ENCODE assay signal across 10 mouse cellular contexts in the genomic region with DNA sequence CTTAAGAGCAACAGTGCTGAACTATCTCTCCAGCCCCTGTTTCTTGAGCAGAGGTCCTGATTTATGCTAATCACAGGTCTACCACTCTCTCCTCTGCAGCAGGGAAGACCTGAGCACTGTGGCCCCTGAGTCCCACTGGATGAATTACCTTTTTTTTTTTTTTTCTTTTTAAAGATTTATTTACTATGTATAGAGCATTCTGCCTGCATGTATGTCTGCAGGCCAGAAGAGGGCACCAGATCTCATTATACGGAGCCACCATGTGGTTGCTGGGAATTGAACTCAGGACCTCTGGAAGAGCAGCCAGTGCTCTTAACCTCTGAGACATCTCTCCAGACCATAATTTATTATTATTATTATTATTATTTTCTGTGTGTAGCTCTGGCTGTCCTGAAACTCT. TPM values are rescaled to one million over a fixed set of nuclear protein-coding genes. Genes with fewer than 3 reads are reported as not detected.
DNase-seq lines count a peak whose midpoint lies in the region; ATAC-seq and TF ChIP-seq lines count a peak whose summit lies in the region.
"Had no signal": no experiment of that assay in that cellular context is flagged by ENCODE, and none has a peak within 500 bp of the region (broad histone marks: within the 10 kb centered on the region; RNA-seq: fewer than 3 reads in every experiment).

No protein-coding gene starts in this region.

- no peak overlapping the region for H3K4me3 ChIP-seq in kidney, postnatal 0 days (replicated peaks; ENCODE audit: low read depth, low read length)
- no peak overlapping the region for H3K4me3 ChIP-seq in bone marrow, adult 2 months (replicated peaks; ENCODE audit: control insufficient read depth, low read depth, low read length)
- H3K4me3 ChIP-seq: limb, embryonic 12.5 days; neural tube, embryonic 12.5 days had no signal

- ATAC-seq in kidney, postnatal 0 days (replicated peaks; ENCODE audit: low FRiP score, low read depth), result no peak

- WGBS in kidney, postnatal 0 days, result 32% methylated on average over 1 of the region's 1 CpGs
- 15% methylated on average over 1 of the region's 1 CpGs for WGBS in bone marrow, adult 2 months

- peaks cover 2% of the 10 kb centered on the region; the same call in 1 of the 2 replicates for H3K36me3 ChIP-seq in kidney, postnatal 0 days (ENCODE audit: insufficient read depth, low read length)

- no peak overlapping the region for H3K9ac ChIP-seq in kidney, postnatal 0 days (ENCODE audit: low read depth, low read length)
- H3K9ac ChIP-seq: limb, embryonic 12.5 days; neural tube, embryonic 12.5 days had no signal

- H3K27ac ChIP-seq in kidney, postnatal 0 days, result no peak overlapping the region
- H3K27ac ChIP-seq in bone marrow, adult 2 months (ENCODE audit: control insufficient read depth, insufficient read depth, low read depth, low read length, poor library complexity), result no peak overlapping the region
- H3K27ac ChIP-seq: limb, embryonic 12.5 days; neural tube, embryonic 12.5 days had no signal

- H3K4me2 ChIP-seq in kidney, postnatal 0 days (ENCODE audit: low read length), result no peak overlapping the region
- H3K4me2 ChIP-seq: limb, embryonic 12.5 days; neural tube, embryonic 12.5 days had no signal

- H3K9me3 ChIP-seq in kidney, postnatal 0 days (replicated peaks; ENCODE audit: low read length), result no peaks in the 10 kb centered on the region
- H3K9me3 ChIP-seq: limb, embryonic 12.5 days; neural tube, embryonic 12.5 days had no signal

- no peaks in the 10 kb centered on the region for H3K27me3 ChIP-seq in kidney, postnatal 0 days (ENCODE audit: insufficient read depth, low read length)
- H3K27me3 ChIP-seq: limb, embryonic 12.5 days; neural tube, embryonic 12.5 days had no signal

- no peak for DNase-seq in kidney, postnatal 0 days (ENCODE audit: low spot score)
- DNase-seq in kidney, adult 8-10 months, result no peak
- DNase-seq in 3T3-L1 (ENCODE audit: low read depth, low spot score) (peak; percentile 41), 416B (ENCODE audit: low read depth) (peak; percentile 49)
- no peak for DNase-seq in ovary, adult 18-20 months (ENCODE audit: low spot score)
- DNase-seq in layer of hippocampus, adult 9-11 months, result no peak
- DNase-seq: right cerebral cortex, postnatal 25 days had no signal

- peak; percentile 72 for TF ChIP-seq CTCF in kidney, postnatal 0 days (IDR thresholded peaks at IDR 0.05; ENCODE audit: low read depth)
- peak; percentile 30; the same call in 1 of the 2 replicates for TF ChIP-seq CTCF in bone marrow, adult 2 months (IDR thresholded peaks at IDR 0.05; ENCODE audit: control insufficient read depth, insufficient read depth, low read length)

- TF ChIP-seq POLR2A in bone marrow, adult 2 months (IDR thresholded peaks at IDR 0.05; ENCODE audit: borderline replicate concordance, control insufficient read depth, low read depth, low read length), result no peak

- peaks cover 11% of the 10 kb centered on the region for H3K4me1 ChIP-seq in kidney, postnatal 0 days (replicated peaks; ENCODE audit: insufficient read depth, low read length)
- H3K4me1 ChIP-seq in bone marrow, adult 2 months (ENCODE audit: control insufficient read depth, insufficient read depth, low read length), result peaks cover 4% of the 10 kb centered on the region

RNA-seq across cellular contexts. Expression of gene Wdr73, which starts 15.4 kb away (rescaled TPM):
- polyA plus RNA-seq in kidney, postnatal 0 days (2015; fragmentation: Nextera tagmentation; extraction: Ambion mirVana), result 29.8 and 32.9 TPM in 2 replicates
- 11.1 and 12.8 TPM in 2 replicates for polyA plus RNA-seq in bone marrow, adult 2 months (2011; ENCODE audit: insufficient read depth, insufficient read length, low replicate concordance, missing spikeins)

RNA-seq across cellular contexts. Expression of gene Nmb, which starts 19.2 kb away (rescaled TPM):
- polyA plus RNA-seq in kidney, postnatal 0 days (2015; fragmentation: Nextera tagmentation; extraction: Ambion mirVana), result 9.3 and 10.5 TPM in 2 replicates
- polyA plus RNA-seq in bone marrow, adult 2 months (2011; ENCODE audit: insufficient read depth, insufficient read length, low replicate concordance, missing spikeins), result 5.4 and 21.2 TPM in 2 replicates

RNA-seq across cellular contexts. Expression of gene Zscan2, which starts 24.9 kb away (rescaled TPM):
- 2.7 TPM in 2 replicates for polyA plus RNA-seq in kidney, postnatal 0 days (2015; fragmentation: Nextera tagmentation; extraction: Ambion mirVana)
- polyA plus RNA-seq in bone marrow, adult 2 months (2011; ENCODE audit: insufficient read depth, insufficient read length, low replicate concordance, missing spikeins), result 1.9 and 6.1 TPM in 2 replicates

RNA-seq across cellular contexts. Expression of gene Iqgap1, which starts 59.9 kb away (rescaled TPM):
- 77.0 and 83.7 TPM in 2 replicates for polyA plus RNA-seq in kidney, postnatal 0 days (2015; fragmentation: Nextera tagmentation; extraction: Ambion mirVana)
- polyA plus RNA-seq in bone marrow, adult 2 months (2011; ENCODE audit: insufficient read depth, insufficient read length, low replicate concordance, missing spikeins), result 29.4 and 62.3 TPM in 2 replicates

Comparison
In these comparisons a context has a peak if more than half of its experiments do, and no peak if none do; other contexts are left out.
1. DNase-seq: peak in 3T3-L1 (single experiment) and 416B (single experiment); none in kidney, postnatal 0 days (single experiment), kidney, adult 8-10 months (0 of 2), ovary, adult 18-20 months (single experiment) and layer of hippocampus, adult 9-11 months (single experiment).